Mouse (Mus musculus) forebrain, embryonic 15.5 days (tissue): ENCODE results near the gene Chchd3. TPM values are rescaled to one million over a fixed set of nuclear protein-coding genes. Genes with fewer than 3 reads are reported as not detected.

Source experiments
- ATAC-seq: fragments of 200-750 bp; cut with Nextera tagmentation; replicated peaks from 2 replicates; pipeline ENCODE4 v1.8.0; 2017; ENCODE audit warnings: mild to moderate bottlenecking, moderate TSS enrichment, moderate library complexity
- H3K27ac ChIP-seq: fragments of 300-500 bp; sonication (generic); replicated peaks from 2 replicates; pipeline ENCODE4 v1.5.1; 2015; ENCODE audit warnings: mild to moderate bottlenecking, inconsistent platforms
- H3K27me3 ChIP-seq: fragments of 300-500 bp; sonication (generic); 2 replicates; pipeline ENCODE4 v1.6.1; 2015; ENCODE audit warnings: inconsistent platforms
- H3K36me3 ChIP-seq: fragments of 300-500 bp; sonication (generic); 2 replicates; pipeline ENCODE4 v1.6.1; 2015; ENCODE audit warnings: mild to moderate bottlenecking, inconsistent platforms
- H3K4me1 ChIP-seq: fragments of 300-500 bp; sonication (generic); 2 replicates; pipeline ENCODE4 v1.6.1; 2015; ENCODE audit warnings: inconsistent platforms
- H3K4me2 ChIP-seq: fragments of 300-500 bp; sonication (generic); replicated peaks from 2 replicates; pipeline ENCODE4 v1.6.1; 2015; ENCODE audit warnings: mild to moderate bottlenecking, inconsistent platforms
- H3K4me3 ChIP-seq: fragments of 300-500 bp; sonication (generic); 2 replicates; pipeline ENCODE4 v1.5.1; 2015; ENCODE audit warnings: mild to moderate bottlenecking, inconsistent platforms
- H3K9ac ChIP-seq: fragments of 300-500 bp; sonication (generic); replicated peaks from 2 replicates; pipeline ENCODE4 v1.6.1; 2015; ENCODE audit warnings: mild to moderate bottlenecking, inconsistent platforms
- H3K9me3 ChIP-seq: fragments of 300-500 bp; sonication (generic); 2 replicates; pipeline ENCODE4 v1.6.1; 2016; ENCODE audit warnings: inconsistent platforms
- WGBS: fragments of 180-500 bp; shearing (Covaris S2); methylation state at CpG from one replicate; pipeline ENCODE4 v1.1.7; 2015; ENCODE audit warnings: mixed read lengths; 5-methylcytosine and 5-hydroxymethylcytosine counted together
- polyA plus RNA-seq: library from polyadenylated mRNA; unstranded; fragments of >200 nt; fragmentation: Nextera tagmentation; extraction: Ambion mirVana; gene quantifications from 2 replicates; pipeline ENCODE4 v1.2.1, GENCODE M21; 2015

Chchd3 gene
- polyA plus RNA-seq, 1 experiment from 2014 or later = 134 TPM

- peaks cover 13% of the 10 kb centered on the region for H3K4me1 ChIP-seq
- H3K36me3 ChIP-seq = no peaks in the 10 kb centered on the region
- H3K27me3 ChIP-seq = no peaks in the 10 kb centered on the region
- no peaks in the 10 kb centered on the region for H3K9me3 ChIP-seq
- ATAC-seq = no peak
- no peak overlapping the region for H3K4me3 ChIP-seq
- no peak overlapping the region for H3K27ac ChIP-seq
- no peak overlapping the region for H3K4me2 ChIP-seq
- 59% methylated on average over 4 of the region's 4 CpGs for WGBS
- H3K9ac ChIP-seq = no peak overlapping the region
Observed at GRCm38 (mm10) chr6:32950973-32951372, 109.1 kb downstream of the Chchd3 start.

GRCm38 (mm10) chr6:32949702-32950101 is 110.4 kb downstream of the Chchd3 start:
- H3K27ac ChIP-seq = no peak overlapping the region
- ATAC-seq = no peak
- H3K36me3 ChIP-seq = no peaks in the 10 kb centered on the region
- WGBS = 60% methylated on average over 3 of the region's 3 CpGs
- peaks cover 6% of the 10 kb centered on the region for H3K4me1 ChIP-seq
- H3K9me3 ChIP-seq = no peaks in the 10 kb centered on the region
- H3K4me2 ChIP-seq = no peak overlapping the region
- no peak overlapping the region for H3K9ac ChIP-seq
- no peak overlapping the region for H3K4me3 ChIP-seq
- no peaks in the 10 kb centered on the region for H3K27me3 ChIP-seq

- no peak overlapping the region for H3K4me3 ChIP-seq
- H3K9me3 ChIP-seq = no peaks in the 10 kb centered on the region
- no peak overlapping the region for H3K4me2 ChIP-seq
- no peak for ATAC-seq
- no peaks in the 10 kb centered on the region for H3K36me3 ChIP-seq
- H3K4me1 ChIP-seq = peaks cover 6% of the 10 kb centered on the region
- WGBS = 68% methylated on average over 6 of the region's 6 CpGs
- no peak overlapping the region for H3K9ac ChIP-seq
- no peak overlapping the region for H3K27ac ChIP-seq
- no peaks in the 10 kb centered on the region for H3K27me3 ChIP-seq
Observed at GRCm38 (mm10) chr6:32947225-32947624, 112.8 kb downstream of the Chchd3 start.

- no peaks in the 10 kb centered on the region for H3K27me3 ChIP-seq
- H3K4me3 ChIP-seq = no peak overlapping the region
- H3K9ac ChIP-seq = no peak overlapping the region
- 89% methylated on average over 1 of the region's 1 CpGs for WGBS
- no peaks in the 10 kb centered on the region for H3K9me3 ChIP-seq
- H3K4me2 ChIP-seq = no peak overlapping the region
- H3K36me3 ChIP-seq = no peaks in the 10 kb centered on the region
- ATAC-seq = no peak
- no peak overlapping the region for H3K27ac ChIP-seq
- H3K4me1 ChIP-seq = peaks cover 6% of the 10 kb centered on the region
Observed at GRCm38 (mm10) chr6:32944956-32945355, 115.1 kb downstream of the Chchd3 start.

GRCm38 (mm10) chr6:32943651-32944050 is 116.4 kb downstream of the Chchd3 start:
- no peak overlapping the region for H3K4me3 ChIP-seq
- WGBS = 86% methylated on average over 4 of the region's 4 CpGs
- H3K4me2 ChIP-seq = no peak overlapping the region
- no peaks in the 10 kb centered on the region for H3K27me3 ChIP-seq
- no peak for ATAC-seq
- no peaks in the 10 kb centered on the region for H3K36me3 ChIP-seq
- H3K27ac ChIP-seq = no peak overlapping the region
- no peak overlapping the region for H3K9ac ChIP-seq
- no peaks in the 10 kb centered on the region for H3K9me3 ChIP-seq
- peaks cover 6% of the 10 kb centered on the region for H3K4me1 ChIP-seq

DNA sequence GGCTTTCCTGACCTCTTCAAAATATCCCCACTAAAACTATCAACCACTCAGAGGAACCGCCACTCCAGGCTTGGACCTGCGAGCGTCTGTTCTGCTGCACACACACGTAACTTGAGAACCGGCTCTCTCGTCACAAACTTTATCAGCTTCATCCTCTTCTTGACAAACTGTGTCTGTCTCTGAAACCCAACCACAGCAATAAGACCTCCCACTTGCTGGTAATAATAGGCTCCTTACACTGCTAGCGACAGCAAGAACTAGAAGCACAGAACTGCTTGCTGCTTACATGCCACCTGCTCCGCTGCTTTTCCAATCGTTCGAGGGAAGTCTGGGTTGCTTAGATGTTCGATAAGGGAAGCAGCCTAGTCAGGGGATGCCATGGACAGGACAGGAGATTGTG is 119.8 kb downstream of the Chchd3 start:
- Histone ChIP-seq H3K4me3 (no peak overlapping the region), H3K27me3 (no peaks in the 10 kb centered on the region), H3K9me3 (no peaks in the 10 kb centered on the region), H3K36me3 (no peaks in the 10 kb centered on the region), H3K4me2 (no peak overlapping the region), H3K4me1 (peaks cover 11% of the 10 kb centered on the region), H3K9ac (no peak overlapping the region), H3K27ac (no peak overlapping the region)
- no peak for ATAC-seq
- 77% methylated on average over 11 of the region's 11 CpGs for WGBS

- Histone ChIP-seq H3K36me3 (no peaks in the 10 kb centered on the region), H3K4me3 (no peak overlapping the region), H3K27ac (no peak overlapping the region), H3K27me3 (peaks cover 9% of the 10 kb centered on the region; the same call in 1 of the 2 replicates), H3K9me3 (no peaks in the 10 kb centered on the region), H3K9ac (no peak overlapping the region), H3K4me2 (no peak overlapping the region), H3K4me1 (peaks cover 11% of the 10 kb centered on the region)
- ATAC-seq = no peak
- 95% methylated on average over 1 of the region's 1 CpGs for whole genome bisulfite sequencing
Observed at GRCm38 (mm10) chr6:32937643-32938042, 122.4 kb downstream of the Chchd3 start.

GRCm38 (mm10) chr6:32936794-32937193 is 123.3 kb downstream of the Chchd3 start:
- H3K4me1 ChIP-seq = peaks cover 11% of the 10 kb centered on the region
- H3K9me3 ChIP-seq = no peaks in the 10 kb centered on the region
- 13% methylated on average over 3 of the region's 3 CpGs for WGBS
- H3K27ac ChIP-seq = no peak overlapping the region
- no peak overlapping the region for H3K4me2 ChIP-seq
- ATAC-seq = 0 out of 2 replicates have a peak, but pooled peaks have one; percentile 41
- no peak overlapping the region for H3K9ac ChIP-seq
- H3K36me3 ChIP-seq = no peaks in the 10 kb centered on the region
- peaks cover 9% of the 10 kb centered on the region; the same call in 1 of the 2 replicates for H3K27me3 ChIP-seq
- no peak overlapping the region for H3K4me3 ChIP-seq

DNA sequence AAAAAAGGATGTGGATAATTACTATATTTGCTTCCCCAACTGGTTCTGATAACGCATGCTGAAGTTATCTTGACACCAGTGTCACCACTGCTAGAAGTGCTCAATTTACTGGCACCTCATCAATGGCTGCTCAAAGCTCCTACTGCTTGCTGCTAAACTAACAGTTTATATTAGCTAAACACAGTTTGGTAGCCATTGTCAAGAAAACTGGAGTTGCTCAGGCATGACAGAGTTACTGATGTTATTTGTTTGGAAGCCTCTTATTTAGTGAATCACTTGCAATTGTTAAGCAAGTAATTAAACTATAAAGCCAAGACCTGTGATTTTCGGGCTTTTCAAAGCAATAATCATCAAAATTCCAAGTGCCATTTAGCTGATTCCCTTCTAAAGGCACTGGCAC is 123.7 kb downstream of the Chchd3 start:
- Histone ChIP-seq H3K9ac (no peak overlapping the region), H3K4me3 (no peak overlapping the region), H3K9me3 (no peaks in the 10 kb centered on the region), H3K36me3 (no peaks in the 10 kb centered on the region), H3K27ac (no peak overlapping the region), H3K4me2 (no peak overlapping the region), H3K4me1 (peaks cover 11% of the 10 kb centered on the region), H3K27me3 (peaks cover 9% of the 10 kb centered on the region; the same call in 1 of the 2 replicates)
- ATAC-seq = no peak
- WGBS = 9% methylated on average over 2 of the region's 2 CpGs

GRCm38 (mm10) chr6:32935576-32935975 is 124.5 kb downstream of the Chchd3 start:
- Histone ChIP-seq H3K9me3 (no peaks in the 10 kb centered on the region), H3K36me3 (no peaks in the 10 kb centered on the region), H3K9ac (no peak overlapping the region), H3K4me3 (no peak overlapping the region), H3K27me3 (peaks cover 9% of the 10 kb centered on the region; the same call in 1 of the 2 replicates), H3K27ac (no peak overlapping the region), H3K4me2 (no peak overlapping the region), H3K4me1 (peaks cover 15% of the 10 kb centered on the region)
- 75% methylated on average over 5 of the region's 5 CpGs for whole genome bisulfite sequencing
- ATAC-seq = no peak

- H3K27me3 ChIP-seq = peaks cover 9% of the 10 kb centered on the region; the same call in 1 of the 2 replicates
- peaks cover 10% of the 10 kb centered on the region for H3K4me1 ChIP-seq
- no peak overlapping the region for H3K4me3 ChIP-seq
- 16% methylated on average over 11 of the region's 11 CpGs for WGBS
- no peak overlapping the region for H3K4me2 ChIP-seq
- no peak overlapping the region for H3K27ac ChIP-seq
- no peaks in the 10 kb centered on the region for H3K36me3 ChIP-seq
- no peaks in the 10 kb centered on the region for H3K9me3 ChIP-seq
- H3K9ac ChIP-seq = no peak overlapping the region
- no peak for ATAC-seq
Observed at GRCm38 (mm10) chr6:32931106-32931770, 128.8 kb downstream of the Chchd3 start.

GRCm38 (mm10) chr6:32922391-32922790 is 137.7 kb downstream of the Chchd3 start:
- H3K27me3 ChIP-seq = no peaks in the 10 kb centered on the region
- H3K9ac ChIP-seq = no peak overlapping the region
- WGBS = 67% methylated on average over 1 of the region's 1 CpGs
- no peak overlapping the region for H3K27ac ChIP-seq
- no peaks in the 10 kb centered on the region for H3K36me3 ChIP-seq
- no peak for ATAC-seq
- H3K9me3 ChIP-seq = no peaks in the 10 kb centered on the region
- no peak overlapping the region for H3K4me3 ChIP-seq
- no peaks in the 10 kb centered on the region for H3K4me1 ChIP-seq
- H3K4me2 ChIP-seq = no peak overlapping the region

- 81% methylated on average over 2 of the region's 2 CpGs for WGBS
- H3K4me3 ChIP-seq = no peak overlapping the region
- no peaks in the 10 kb centered on the region for H3K36me3 ChIP-seq
- ATAC-seq = no peak
- no peak overlapping the region for H3K9ac ChIP-seq
- H3K4me1 ChIP-seq = no peaks in the 10 kb centered on the region
- no peak overlapping the region for H3K27ac ChIP-seq
- no peak overlapping the region for H3K4me2 ChIP-seq
- no peaks in the 10 kb centered on the region for H3K27me3 ChIP-seq
- no peaks in the 10 kb centered on the region for H3K9me3 ChIP-seq
Observed at GRCm38 (mm10) chr6:32920091-32920490, 140.0 kb downstream of the Chchd3 start.
